Mouse (Mus musculus): ENCODE results near the gene Lrrc28.
A peak's percentile ranks its signal among the peaks of the same experiment; 100 is the strongest.

Lrrc28 gene

DNA sequence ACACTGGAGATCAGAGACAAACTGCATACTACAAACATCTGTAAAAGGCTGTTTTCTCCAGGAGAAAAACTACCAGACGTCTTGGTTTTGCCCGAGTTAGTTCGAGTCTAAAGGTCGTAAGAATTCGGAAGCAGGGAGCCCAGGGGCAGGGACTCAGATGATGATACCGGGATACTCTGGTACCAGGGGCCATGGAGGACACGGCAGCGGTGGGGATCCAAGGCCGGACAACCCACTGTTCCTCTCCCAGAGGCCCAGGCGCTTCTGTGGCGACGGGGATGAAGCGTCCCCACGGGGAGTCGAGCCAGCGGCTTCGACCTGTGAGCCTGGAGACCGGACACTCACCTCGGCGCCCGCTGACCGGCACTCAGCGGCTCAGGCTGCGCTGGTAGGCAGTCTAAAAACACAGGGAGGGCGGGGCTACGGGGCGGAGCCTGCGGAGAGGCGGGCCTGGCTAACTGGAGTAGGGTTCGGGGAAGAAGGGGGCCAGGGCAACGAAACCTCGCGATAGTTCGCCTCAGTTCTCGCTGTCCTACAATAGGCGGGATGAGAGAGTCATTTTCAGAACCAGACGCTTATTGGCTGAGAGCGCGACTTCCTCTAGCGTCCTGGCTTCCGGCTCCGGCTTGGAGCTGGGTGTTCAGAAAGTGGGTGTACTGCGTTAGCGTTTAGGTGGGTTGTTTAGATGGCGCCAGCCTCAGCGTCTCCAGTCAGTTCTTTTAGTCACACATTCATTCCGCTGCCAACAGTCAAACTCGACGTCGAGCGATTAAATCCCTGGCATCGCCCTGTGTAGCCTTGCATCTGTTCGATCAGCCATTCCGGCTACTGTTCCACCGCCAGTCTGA is at the start of gene Lrrc28:
Gene Lrrc28, minus strand, starts transcription at position 436 of the 848 bp plus-strand sequence.
- DNase-seq, result peak; percentile 97 to 98

GRCm38 (mm10) chr7:67692791-67693538 is 47.9 kb upstream of the Lrrc28 start:
- no peak for DNase-seq

GRCm38 (mm10) chr7:67692141-67692540 is 47.1 kb upstream of the Lrrc28 start:
- DNase-seq, result no peak

DNA sequence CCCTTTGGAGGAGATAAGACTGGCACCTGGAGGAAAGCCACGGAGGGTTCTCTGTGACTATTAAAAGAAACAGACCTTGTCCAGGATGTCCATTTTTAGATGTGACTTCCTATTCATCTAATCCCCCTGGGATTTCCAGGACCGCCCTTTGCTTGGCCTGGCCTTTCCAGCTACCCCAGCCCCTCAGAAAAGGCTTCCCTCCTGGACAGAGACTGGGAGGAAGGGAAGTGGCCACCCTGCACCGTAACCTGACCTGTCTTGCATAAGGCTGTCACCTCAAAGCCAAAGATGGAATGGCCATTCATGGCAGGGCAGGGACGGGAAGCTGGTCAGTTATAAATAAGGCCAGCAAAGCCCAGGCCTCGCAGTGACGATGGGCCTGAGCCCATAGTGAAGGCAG is 46.0 kb upstream of the Lrrc28 start:
- no peak for DNase-seq

GRCm38 (mm10) chr7:67689793-67690192 is 44.7 kb upstream of the Lrrc28 start:
- no peak for DNase-seq

DNA sequence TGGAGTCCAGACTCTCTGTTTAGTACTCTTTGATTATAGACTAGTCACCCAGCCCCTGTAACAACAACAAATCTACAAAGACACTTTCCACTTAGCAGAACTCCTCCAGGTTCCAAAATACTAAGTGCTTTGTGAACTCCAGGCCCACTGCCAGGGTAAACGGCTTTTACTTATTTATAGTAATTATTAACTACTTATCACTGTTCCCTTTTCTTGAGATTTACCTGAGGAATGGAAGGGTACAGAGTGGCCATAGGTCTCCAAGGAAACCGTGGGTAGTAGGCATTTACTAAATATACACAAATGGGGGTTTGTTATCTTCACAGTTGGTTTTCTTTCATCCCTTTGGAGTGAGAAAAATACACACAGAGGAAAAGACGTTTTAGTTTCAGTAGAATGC is 43.2 kb upstream of the Lrrc28 start:
- DNase-seq, result no peak

GRCm38 (mm10) chr7:67686545-67686944 is 41.5 kb upstream of the Lrrc28 start:
- no peak for DNase-seq

GRCm38 (mm10) chr7:67683006-67683405 is 37.9 kb upstream of the Lrrc28 start:
- DNase-seq, result no peak

- no peak for DNase-seq
Observed at GRCm38 (mm10) chr7:67681078-67681477, 36.0 kb upstream of the Lrrc28 start.

DNA sequence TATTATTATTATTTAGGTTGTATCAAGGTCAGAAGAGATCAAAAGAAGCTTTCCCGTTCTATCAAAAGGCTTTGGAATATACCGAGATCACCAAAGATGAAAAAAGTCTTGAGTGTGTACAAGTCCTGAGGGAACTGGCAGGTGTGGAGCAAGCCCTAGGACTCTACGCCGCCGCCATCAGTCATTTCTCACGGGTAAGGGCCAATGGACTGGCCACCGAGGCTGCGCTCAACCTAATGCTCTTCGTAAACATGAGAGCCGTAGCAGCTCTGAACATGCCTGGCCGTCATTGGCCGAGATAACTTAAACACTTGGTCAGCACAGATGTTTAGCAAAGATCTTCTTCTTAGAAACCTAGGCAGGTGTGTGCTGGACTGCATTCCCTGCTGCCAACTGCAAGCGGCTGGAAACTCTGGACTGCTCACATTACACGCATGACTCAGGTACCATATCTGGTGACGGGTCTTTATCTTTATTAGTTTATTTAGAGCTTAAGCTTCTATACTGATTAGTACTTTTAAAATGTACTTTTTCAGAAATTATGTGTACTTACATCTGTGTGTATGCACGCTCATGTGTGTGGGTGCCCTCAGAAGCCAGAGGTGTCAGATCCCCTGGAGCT is 33.9 kb upstream of the Lrrc28 start:
- DNase-seq, result no peak

GRCm38 (mm10) chr7:67673656-67674055 is 28.6 kb upstream of the Lrrc28 start:
- DNase-seq, result no peak

GRCm38 (mm10) chr7:67672650-67673049 is 27.6 kb upstream of the Lrrc28 start:
- DNase-seq, result peak; percentile 48 to 85

DNA sequence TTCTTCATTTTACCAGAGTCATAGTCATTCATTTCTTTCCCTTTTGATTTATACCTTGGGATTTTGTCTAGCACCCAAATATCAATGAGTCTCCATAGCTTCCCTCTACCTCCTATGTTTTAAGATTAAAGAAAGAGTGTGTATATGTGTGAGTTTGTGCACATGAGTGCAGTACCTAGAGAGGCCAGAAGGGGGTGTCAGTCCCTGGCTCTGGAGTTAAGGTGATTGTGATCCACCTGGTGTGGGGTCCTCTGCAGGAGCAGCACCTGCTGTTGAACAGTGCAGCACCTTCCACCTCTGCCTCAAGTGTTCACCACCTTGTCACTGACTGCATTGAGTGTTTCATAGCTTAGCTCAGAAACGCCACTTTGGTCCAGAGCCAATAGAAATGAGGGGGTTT is 25.9 kb upstream of the Lrrc28 start:
- DNase-seq, result no peak

GRCm38 (mm10) chr7:67663981-67664694 is 19.1 kb upstream of the Lrrc28 start:
- no peak for DNase-seq

DNA sequence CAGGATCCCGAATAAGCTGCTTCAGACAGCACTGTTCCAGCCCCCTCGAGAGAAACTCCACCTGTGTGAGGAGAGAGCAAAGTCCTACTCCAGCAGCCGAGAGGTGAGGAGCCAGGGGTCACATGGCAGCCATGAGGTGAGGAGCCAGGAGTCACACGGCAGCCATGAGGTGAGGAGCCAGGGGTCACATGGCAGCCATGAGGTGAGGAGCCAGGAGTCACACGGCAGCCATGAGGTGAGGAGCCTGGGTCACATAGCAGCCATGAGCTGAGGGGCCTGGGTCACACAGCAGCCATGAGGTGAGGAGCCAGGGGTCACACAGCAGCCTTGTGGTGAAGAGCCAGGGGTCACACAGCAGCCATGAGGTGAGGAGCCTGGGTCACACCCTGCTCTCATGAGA is 17.4 kb upstream of the Lrrc28 start:
- DNase-seq, result no peak

DNA sequence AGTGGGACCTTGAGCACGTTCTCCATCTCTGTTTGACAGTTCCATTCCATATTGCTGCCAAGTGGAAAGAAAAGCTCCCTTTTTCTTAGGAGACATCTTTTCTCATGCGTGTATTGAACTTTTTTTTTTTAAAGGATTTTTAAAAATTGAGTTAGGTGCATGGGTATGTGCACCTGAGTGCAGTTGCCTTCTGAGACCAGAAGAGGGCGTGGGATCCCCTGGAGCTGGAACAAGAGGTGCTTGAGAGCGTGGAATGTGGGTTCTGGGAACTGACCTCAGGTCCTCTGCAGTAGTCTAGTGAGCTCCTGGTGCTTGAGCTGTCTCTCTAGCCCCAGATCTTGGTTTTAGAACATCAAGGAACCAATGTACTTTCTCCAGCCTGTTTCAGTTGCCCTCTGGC is 13.0 kb upstream of the Lrrc28 start:
- DNase-seq, result no peak

- DNase-seq, result no peak
Observed at GRCm38 (mm10) chr7:67655186-67655585, 10.1 kb upstream of the Lrrc28 start.

DNA sequence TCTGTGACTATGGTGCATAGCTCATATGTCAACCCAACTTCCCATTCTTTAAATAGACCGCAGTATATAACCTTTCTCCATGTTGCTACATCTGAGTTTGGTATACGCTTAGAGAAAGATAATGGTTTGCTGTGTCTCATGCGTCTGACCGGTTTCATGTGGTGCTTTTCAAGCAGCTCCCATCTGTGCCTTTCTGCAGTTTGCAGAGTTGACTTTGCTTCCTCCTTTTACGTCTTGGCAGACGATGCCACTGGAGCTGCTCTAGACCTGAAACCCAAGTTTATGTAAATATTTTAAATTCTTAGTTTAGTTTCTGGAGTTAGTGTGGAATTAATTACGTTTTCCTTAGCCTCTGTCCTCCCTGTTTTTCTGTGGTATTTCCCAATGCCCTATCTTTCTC is 9.6 kb upstream of the Lrrc28 start:
- no peak for DNase-seq

DNA sequence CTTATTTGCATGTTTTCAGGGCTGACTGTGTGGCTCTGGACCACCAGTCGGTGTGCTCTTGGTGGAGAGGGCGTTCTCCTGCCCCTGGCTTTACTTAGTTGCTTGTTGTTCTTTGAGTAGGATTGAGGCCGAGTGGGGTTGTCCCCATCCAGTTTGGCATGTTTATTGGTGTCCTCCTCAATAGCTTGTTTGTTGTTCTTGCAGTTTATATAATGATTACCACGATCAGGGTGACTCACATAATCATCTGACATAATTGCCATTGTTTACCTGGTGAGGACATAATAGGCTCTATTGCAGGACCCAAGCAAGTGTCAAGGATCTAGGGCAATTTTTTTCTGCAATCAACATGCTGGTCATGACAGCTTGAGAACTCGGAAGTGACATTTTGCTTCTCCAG is 7.1 kb upstream of the Lrrc28 start:
- no peak for DNase-seq

- no peak for DNase-seq
Observed at GRCm38 (mm10) chr7:67648376-67648775, 3.3 kb upstream of the Lrrc28 start.

DNA sequence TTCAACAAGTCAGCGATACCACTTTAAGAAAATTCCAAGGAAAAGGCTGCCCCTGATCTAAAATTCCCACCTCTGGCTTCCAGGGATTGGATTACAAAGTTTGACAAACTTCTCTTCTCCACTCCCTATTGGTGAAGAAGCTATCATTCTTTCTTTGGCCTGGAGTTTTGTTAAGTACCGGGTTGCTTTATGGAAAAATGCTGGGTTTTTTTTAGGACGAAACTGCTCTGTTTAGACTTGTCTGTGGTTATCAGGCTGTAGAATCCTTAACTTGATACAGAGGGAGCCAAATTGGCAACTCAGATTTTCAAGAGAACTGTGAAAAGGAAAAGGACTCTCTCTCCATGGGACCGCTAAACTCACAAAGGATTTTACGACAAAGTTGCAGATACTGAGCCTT is 2.2 kb upstream of the Lrrc28 start, which contains the start of gene Ttc23:
Gene Ttc23, plus strand, starts transcription at position 134 of the 400 bp plus-strand sequence.
- no peak for DNase-seq

- DNase-seq, result no peak
Observed at GRCm38 (mm10) chr7:67646131-67646530, 1.1 kb upstream of the Lrrc28 start.

DNA sequence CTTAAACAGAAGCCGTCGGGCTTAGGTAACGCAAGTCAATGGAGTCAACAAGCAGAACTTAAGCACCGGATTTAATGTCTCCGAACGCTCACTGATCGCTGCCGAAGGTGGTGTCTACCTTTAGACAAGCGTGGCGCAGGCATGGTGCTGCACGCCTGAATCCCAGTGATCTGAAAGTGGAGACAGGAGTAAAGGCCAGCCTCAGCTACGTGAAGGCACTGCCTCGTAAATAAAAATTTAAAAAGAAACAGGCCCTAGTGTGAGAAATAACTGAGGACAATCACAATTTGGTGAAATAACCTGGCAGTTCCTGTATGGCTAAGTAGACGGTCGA is 580 bp upstream of the Lrrc28 start:
- no peak for DNase-seq
